Mouse (Mus musculus) CH12.LX (cell line): ENCODE results near the gene Fnbp1. TPM values are rescaled to one million over a fixed set of nuclear protein-coding genes. Genes with fewer than 3 reads are reported as not detected.

ENCODE experiments used
- DNase-seq: peaks from one replicate; pipeline ENCODE4 v3.0.0-alpha.2; 2013; ENCODE audit errors: extremely low read depth
- H3K27ac ChIP-seq: 2 replicates; pipeline ENCODE4 v1.5.1; 2012; ENCODE audit warnings: low read depth, mild to moderate bottlenecking, control low read depth, moderate library complexity; ENCODE audit not compliant: insufficient read depth
- H3K27me3 ChIP-seq: replicated peaks from 2 replicates; pipeline ENCODE3; 2012; ENCODE audit warnings: inconsistent platforms
- H3K36me3 ChIP-seq, 2 experiments: replicated peaks in 1 of 2; 2 replicates each; pipeline versions ENCODE3 to v1.6.1; 2012; ENCODE audit warnings: inconsistent platforms in 1 of 2, low read length in 1 of 2, mild to moderate bottlenecking in 1 of 2, mixed read lengths in 1 of 2, moderate library complexity in 1 of 2; ENCODE audit not compliant: control insufficient read depth in 1 of 2, insufficient read depth in 1 of 2
- H3K4me1 ChIP-seq, 2 experiments: 2 replicates each; pipeline ENCODE4 v1.6.1; 2012; ENCODE audit warnings: inconsistent platforms in 1 of 2, moderate library complexity in 1 of 2; ENCODE audit not compliant: insufficient read depth in 2 of 2, control insufficient read depth in 1 of 2
- H3K4me2 ChIP-seq: 2 replicates; pipeline ENCODE4 v1.6.1; 2012; ENCODE audit warnings: low read depth, mild to moderate bottlenecking, control low read depth; ENCODE audit not compliant: poor library complexity, insufficient read depth, severe bottlenecking
- H3K4me3 ChIP-seq, 3 experiments: fragments of 150-350 bp in 1 of 3; sonication (generic) in 1 of 3; replicated peaks in 1 of 3; 2 replicates each; pipeline versions ENCODE3 to v1.5.1; 2011 to 2012; ENCODE audit warnings: low read depth in 2 of 3, low read length in 2 of 3, mild to moderate bottlenecking in 2 of 3, moderate library complexity in 2 of 3, control low read depth in 1 of 3, improper control_type of control experiment in 1 of 3, inconsistent platforms in 1 of 3, mixed read lengths in 1 of 3; ENCODE audit not compliant: poor library complexity in 1 of 3
- H3K79me2 ChIP-seq: replicated peaks from 2 replicates; pipeline ENCODE4 v1.6.1; 2012; ENCODE audit warnings: mild to moderate bottlenecking, moderate library complexity; ENCODE audit not compliant: control insufficient read depth, poor library complexity, insufficient read depth, severe bottlenecking; ENCODE audit errors: extremely low read depth
- H3K9ac ChIP-seq: 2 replicates; pipeline ENCODE4 v1.6.1; 2012; ENCODE audit warnings: low read depth, mild to moderate bottlenecking, control low read depth, moderate library complexity; ENCODE audit not compliant: insufficient read depth
- H3K9me3 ChIP-seq: replicated peaks from 2 replicates; pipeline ENCODE3; 2012; ENCODE audit warnings: low read length, inconsistent platforms, mixed read lengths
- CHD2 ChIP-seq: IDR thresholded peaks from 2 replicates; pipeline ENCODE4 v1.6.1; 2011; ENCODE audit warnings: low read length, improper control_type of control experiment
- ELF1 ChIP-seq: IDR thresholded peaks from 2 replicates; pipeline ENCODE4 v1.6.1; 2014; ENCODE audit warnings: low read depth, mild to moderate bottlenecking, inconsistent platforms, low read length, improper control_type of control experiment
- ETS1 ChIP-seq: conservative IDR thresholded peaks from 2 replicates; pipeline ENCODE4 v1.6.1; 2012; ENCODE audit warnings: low read depth, mild to moderate bottlenecking, inconsistent platforms, low read length, improper control_type of control experiment, moderate library complexity
- IRF4 ChIP-seq: IDR thresholded peaks from 2 replicates; pipeline ENCODE4 v1.6.1; 2014; ENCODE audit warnings: low read depth, mild to moderate bottlenecking, inconsistent platforms, low read length, improper control_type of control experiment
- JUN ChIP-seq: IDR thresholded peaks from 2 replicates; pipeline ENCODE4 v1.6.1; 2011; ENCODE audit warnings: low read depth, mild to moderate bottlenecking, low read length, improper control_type of control experiment, moderate library complexity; ENCODE audit not compliant: insufficient read depth
- JUND ChIP-seq: conservative IDR thresholded peaks from 2 replicates; pipeline ENCODE4 v1.6.1; 2011; ENCODE audit warnings: low read depth, low read length, improper control_type of control experiment
- KAT2A ChIP-seq: IDR thresholded peaks from 2 replicates; pipeline ENCODE4 v1.6.1; 2012; ENCODE audit warnings: low read length, improper control_type of control experiment, inconsistent platforms; ENCODE audit not compliant: insufficient replicate concordance
- MAFK ChIP-seq: IDR thresholded peaks from 2 replicates; pipeline ENCODE4 v1.6.1; 2011; ENCODE audit warnings: low read length, improper control_type of control experiment; ENCODE audit not compliant: insufficient replicate concordance
- MAZ ChIP-seq: IDR thresholded peaks from 2 replicates; pipeline ENCODE4 v1.6.1; 2012; ENCODE audit warnings: low read depth, mild to moderate bottlenecking, inconsistent platforms, low read length, improper control_type of control experiment, moderate library complexity
- POLR2AphosphoS2 ChIP-seq: IDR thresholded peaks from 2 replicates; pipeline ENCODE4 v1.6.1; 2011; ENCODE audit warnings: low read depth, low read length, improper control_type of control experiment
- RAD21 ChIP-seq: IDR thresholded peaks from 2 replicates; pipeline ENCODE4 v1.6.1; 2011; ENCODE audit warnings: low read depth, mild to moderate bottlenecking, low read length, improper control_type of control experiment, moderate library complexity
- SIN3A ChIP-seq: IDR thresholded peaks from 2 replicates; pipeline ENCODE4 v1.6.1; 2012; ENCODE audit warnings: low read length, improper control_type of control experiment, inconsistent platforms
- TBP ChIP-seq: conservative IDR thresholded peaks from 2 replicates; pipeline ENCODE4 v1.6.1; 2011; ENCODE audit warnings: low read depth, low read length, improper control_type of control experiment
- UBTF ChIP-seq: IDR thresholded peaks from 2 replicates; pipeline ENCODE4 v1.6.1; 2012; ENCODE audit warnings: low read depth, mild to moderate bottlenecking, inconsistent platforms, low read length, improper control_type of control experiment, moderate library complexity
- USF1 ChIP-seq: IDR thresholded peaks from 2 replicates; pipeline ENCODE4 v1.6.1; 2014; ENCODE audit warnings: low read depth, mild to moderate bottlenecking, inconsistent platforms, low read length, improper control_type of control experiment
- USF2 ChIP-seq: conservative IDR thresholded peaks from 2 replicates; pipeline ENCODE4 v1.6.1; 2011; ENCODE audit warnings: low read depth, low read length, improper control_type of control experiment
- ZC3H11A ChIP-seq: IDR thresholded peaks from 2 replicates; pipeline ENCODE4 v1.6.1; 2012; ENCODE audit warnings: low read depth, mild to moderate bottlenecking, inconsistent platforms, low read length, improper control_type of control experiment
- ZKSCAN1 ChIP-seq: IDR thresholded peaks from 2 replicates; pipeline ENCODE4 v1.6.1; 2012; ENCODE audit warnings: low read depth, inconsistent platforms, low read length, improper control_type of control experiment, borderline replicate concordance
- ZMIZ1 ChIP-seq: IDR thresholded peaks from 2 replicates; pipeline ENCODE4 v1.6.1; 2012; ENCODE audit warnings: low read depth, mild to moderate bottlenecking, inconsistent platforms, low read length, improper control_type of control experiment
- dilution Hi-C: fragments of 300-500 bp; cut with MboI; formaldehyde crosslinking; loops from 2 replicates; pipeline ENCODE4 v1.14.3; 2020; ENCODE audit warnings: low sequenced_read_pairs; ENCODE audit not compliant: extremely low pct_unique_long_range_greater_than_20kb, extremely low pct_ligation_motif_present
- in situ Hi-C: fragments of 300-500 bp; cut with MboI; formaldehyde crosslinking; loops from 3 replicates; pipeline ENCODE4 v1.14.3; 2019; ENCODE audit warnings: low sequenced_read_pairs, low pct_ligation_motif_present, low pct_unique_long_range_greater_than_20kb, mixed read lengths
- polyA plus RNA-seq: library from polyadenylated mRNA; unstranded; fragments of >175 nt; gene quantifications from 2 replicates; pipeline ENCODE4 v1.2.1, GENCODE M21; 2012; ENCODE audit warnings: low read depth; ENCODE audit not compliant: insufficient read length
- total RNA-seq, 2 experiments: library from RNA; depleted of rRNA; stranded (reverse); fragments of 300-350 nt in 1 of 2; fragments of >200 nt in 1 of 2; gene quantifications; 2 replicates each; pipeline ENCODE4 v1.2.3; 2012 to 2014

The Fnbp1 gene
- total and polyA plus RNA-seq, 3 experiments: 29.6 to 133 (median 50.5) TPM

- Histone ChIP-seq H3K9ac (no peak overlapping the region), H3K4me1 (peaks cover 14 to 49% of the 10 kb centered on the region in 2 experiments), H3K4me3 (peak overlapping the region in 1 of 3 experiments; percentile 37), H3K27me3 (no peaks in the 10 kb centered on the region), H3K79me2 (peaks cover 51% of the 10 kb centered on the region), H3K27ac (peak overlapping the region; percentile 60; the same call in 1 of the 2 replicates), H3K36me3 (peaks cover 19 to 56% of the 10 kb centered on the region in 2 experiments), H3K9me3 (no peaks in the 10 kb centered on the region), H3K4me2 (no peak overlapping the region)
- TF ChIP-seq ZC3H11A: no peak
- no peak for DNase-seq
- dilution Hi-C loops (no loop called here), in situ Hi-C loops (no loop called here)
Measured at GRCm38 (mm10) chr2:31163361-31164118, 21.7 kb upstream of the Fnbp1 start.

- H3K4me3 ChIP-seq: no peak overlapping the region
- dilution Hi-C loops: no loop called here
- in situ Hi-C loops: no loop called here
- peaks cover 6 to 48% of the 10 kb centered on the region in 2 experiments for H3K36me3 ChIP-seq
- no peak for TF ChIP-seq JUN
- no peak for TF ChIP-seq IRF4
- TF ChIP-seq SIN3A: no peak
- TF ChIP-seq CHD2: no peak
- no peak for TF ChIP-seq ELF1
- TF ChIP-seq MAFK: no peak
- peaks cover 58% of the 10 kb centered on the region for H3K79me2 ChIP-seq
- peaks cover 14 to 52% of the 10 kb centered on the region in 2 experiments for H3K4me1 ChIP-seq
- no peak overlapping the region for H3K4me2 ChIP-seq
- no peak overlapping the region for H3K9ac ChIP-seq
- no peaks in the 10 kb centered on the region for H3K27me3 ChIP-seq
- no peak for DNase-seq
- H3K9me3 ChIP-seq: no peaks in the 10 kb centered on the region
- no peak overlapping the region for H3K27ac ChIP-seq
Measured at GRCm38 (mm10) chr2:31161620-31162019, 19.8 kb upstream of the Fnbp1 start.

GRCm38 (mm10) chr2:31160147-31160920 is 18.5 kb upstream of the Fnbp1 start:
- in situ Hi-C loops (no loop called here), dilution Hi-C loops (no loop called here)
- H3K4me2 ChIP-seq: no peak overlapping the region
- no peak overlapping the region for H3K4me3 ChIP-seq
- H3K36me3 ChIP-seq: peaks cover 6 to 53% of the 10 kb centered on the region in 2 experiments
- H3K27me3 ChIP-seq: no peaks in the 10 kb centered on the region
- H3K27ac ChIP-seq: no peak overlapping the region
- TF ChIP-seq RAD21 (no peak), UBTF (no peak), MAZ (no peak), JUND (no peak), IRF4 (no peak), POLR2AphosphoS2 (no peak), KAT2A (no peak), USF1 (no peak), ZKSCAN1 (no peak), ELF1 (no peak), ETS1 (no peak), ZMIZ1 (no peak), TBP (no peak), SIN3A (no peak), JUN (no peak), USF2 (no peak)
- peaks cover 14 to 44% of the 10 kb centered on the region in 2 experiments for H3K4me1 ChIP-seq
- H3K9ac ChIP-seq: no peak overlapping the region
- no peaks in the 10 kb centered on the region for H3K9me3 ChIP-seq
- no peak for DNase-seq
- H3K79me2 ChIP-seq: peaks cover 63% of the 10 kb centered on the region
